Mouse (Mus musculus) megakaryocyte progenitor cell, adult 5-6 weeks (primary cell): ENCODE measurements around the gene Agbl4. TPM values are rescaled to one million over a fixed set of nuclear protein-coding genes. Genes with fewer than 3 reads are reported as not detected.

Experiments
- ATAC-seq: replicated peaks from 2 replicates; pipeline ENCODE4 v1.8.0; 2016; ENCODE audit warnings: mild to moderate bottlenecking, moderate TSS enrichment, inconsistent platforms; ENCODE audit not compliant: poor library complexity
- total RNA-seq, 2 experiments: library from RNA; stranded (forward) in 1 of 2; stranded (reverse) in 1 of 2; fragments of 157-497, 149-512 nt in 1 of 2; fragments of 200-1000 nt in 1 of 2; gene quantifications; 2 replicates each; pipeline versions ENCODE4 v1.2.3 to v1.2.4; 2015 to 2017

Agbl4 gene
- total RNA-seq, 2 experiments from 2014 or later = not detected

GRCm38 (mm10) chr4:111442435-111443238 is 1045.2 kb downstream of the Agbl4 start:
- ATAC-seq = peak; percentile 67

GRCm38 (mm10) chr4:111443906-111444615 is 1046.6 kb downstream of the Agbl4 start:
- ATAC-seq = no peak

GRCm38 (mm10) chr4:111444616-111445160 is 1047.2 kb downstream of the Agbl4 start:
- ATAC-seq = no peak

DNA sequence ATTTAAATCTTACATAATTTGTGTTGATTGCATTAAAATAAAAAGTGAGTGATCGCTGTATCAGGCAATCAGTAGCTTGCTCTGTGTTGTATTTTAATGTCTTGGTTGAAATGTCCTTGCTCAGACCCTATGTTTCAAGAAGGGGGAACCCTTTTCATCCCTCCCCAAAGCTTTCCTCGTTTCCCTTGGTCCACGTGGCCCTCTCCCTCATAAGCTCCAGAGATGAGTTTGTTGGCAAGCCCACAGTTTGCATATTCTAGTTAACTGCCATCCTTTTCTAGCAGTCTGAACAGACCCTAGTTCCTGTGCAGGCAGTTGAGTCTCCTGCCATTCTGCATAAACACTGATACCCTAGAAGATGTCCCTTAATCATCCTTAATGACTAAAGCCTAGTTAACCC is 1050.5 kb downstream of the Agbl4 start:
- no peak for ATAC-seq

- no peak for ATAC-seq
Observed at GRCm38 (mm10) chr4:111448586-111448985, 1051.1 kb downstream of the Agbl4 start.

DNA sequence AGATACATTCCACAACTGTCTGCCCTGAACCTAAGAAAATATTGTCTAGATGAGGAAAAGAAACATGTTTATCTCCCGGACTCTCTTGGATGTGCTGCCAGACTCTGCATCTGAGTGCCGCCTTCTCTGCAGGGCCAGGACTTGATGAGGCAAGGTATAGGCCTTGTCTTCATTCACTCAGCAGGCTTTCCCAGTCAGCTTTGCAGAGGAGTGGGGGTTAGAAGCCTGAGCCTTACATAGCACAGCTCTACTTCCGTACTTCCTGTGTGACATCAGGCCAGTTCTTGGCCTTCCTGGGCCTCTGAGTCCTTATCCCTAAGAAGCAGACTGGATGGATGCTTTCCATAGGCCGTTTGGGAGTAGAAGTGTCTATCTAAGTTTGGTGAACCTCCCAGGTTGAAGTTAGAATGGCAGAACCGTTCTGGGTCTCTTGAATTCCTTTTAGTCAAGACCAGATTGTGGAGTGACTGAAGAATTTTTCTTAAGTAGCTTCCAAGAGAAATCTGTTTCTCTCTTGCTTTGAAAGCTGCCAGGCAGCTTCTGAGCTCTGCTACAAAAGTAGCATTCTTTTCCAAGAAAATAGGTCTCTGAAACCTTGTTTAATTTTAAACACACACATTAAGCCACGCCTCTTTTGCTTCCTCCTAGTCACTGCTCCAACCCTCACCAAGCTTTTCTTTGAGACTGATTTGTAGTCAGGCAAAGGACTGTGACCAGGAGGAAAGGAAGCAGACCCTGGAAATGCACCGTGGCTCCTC is 1052.2 kb downstream of the Agbl4 start:
- no peak for ATAC-seq

DNA sequence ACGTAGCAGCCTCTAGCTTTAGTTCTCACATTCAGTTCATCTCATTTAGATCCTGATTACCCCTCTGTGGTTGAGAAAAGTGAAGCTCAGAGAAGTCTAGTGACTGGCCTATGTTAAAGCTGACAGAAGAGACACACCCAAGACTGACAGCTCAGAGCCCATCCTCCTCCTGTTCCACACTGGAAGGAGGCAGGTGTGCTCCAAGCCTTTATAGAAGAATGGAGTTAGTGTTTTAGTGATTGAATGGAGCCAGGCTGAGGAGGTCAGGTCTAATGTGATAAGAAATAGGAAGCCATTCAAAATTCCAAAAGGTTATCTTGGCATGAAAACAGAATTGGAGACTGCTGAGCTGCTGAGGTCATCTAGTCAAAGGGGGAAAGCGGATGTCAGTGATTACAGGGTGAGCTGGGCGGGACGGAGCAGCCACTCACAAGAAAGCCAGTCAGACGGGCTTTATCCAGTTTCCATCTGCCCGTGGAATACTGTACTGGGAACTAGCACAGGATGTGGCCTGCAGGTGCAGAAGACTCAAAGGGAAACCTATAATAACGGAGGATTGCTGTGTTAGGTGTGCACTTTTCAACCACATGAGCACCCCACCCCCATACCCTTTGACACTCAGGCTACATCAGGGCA is 1053.9 kb downstream of the Agbl4 start:
- no peak for ATAC-seq

DNA sequence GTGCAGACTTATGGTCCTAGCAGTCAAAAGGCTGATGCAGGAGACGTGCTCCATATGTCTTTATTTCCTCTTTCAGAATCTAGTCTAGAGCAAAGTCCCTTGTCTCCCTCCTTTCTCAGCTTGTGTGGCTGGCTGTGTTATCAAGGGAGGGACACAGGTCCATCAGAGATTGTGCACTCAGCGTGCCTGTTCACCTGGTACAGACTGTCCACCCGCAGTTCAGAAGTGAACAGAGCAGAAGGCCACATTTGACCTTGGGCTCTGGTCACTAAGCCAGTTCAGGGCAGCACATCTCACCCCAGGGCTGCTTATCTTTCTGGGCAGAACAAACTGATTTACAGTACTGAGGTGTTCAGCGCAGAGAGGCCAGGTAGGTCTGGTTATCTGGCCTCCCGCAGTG is 1054.7 kb downstream of the Agbl4 start:
- no peak for ATAC-seq

DNA sequence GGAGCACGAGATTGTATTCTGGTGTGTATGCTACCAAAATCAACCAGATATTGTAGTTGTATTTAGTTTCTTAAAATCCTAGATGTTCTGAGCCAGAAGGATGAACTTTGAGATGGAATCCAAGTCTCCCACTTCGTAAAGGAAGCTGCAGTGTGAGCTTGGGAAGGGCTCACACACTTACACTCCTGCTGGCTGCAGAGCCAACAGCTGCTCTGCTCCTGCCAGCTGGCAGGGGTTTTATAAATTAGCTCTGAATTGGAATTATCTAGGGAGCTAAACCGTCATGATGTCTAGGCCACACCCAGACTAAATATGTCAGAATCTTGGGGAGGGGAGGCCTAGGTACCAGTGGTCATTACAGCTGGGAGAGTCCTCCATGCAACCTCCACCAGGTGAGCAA is 1055.8 kb downstream of the Agbl4 start:
- ATAC-seq = no peak

DNA sequence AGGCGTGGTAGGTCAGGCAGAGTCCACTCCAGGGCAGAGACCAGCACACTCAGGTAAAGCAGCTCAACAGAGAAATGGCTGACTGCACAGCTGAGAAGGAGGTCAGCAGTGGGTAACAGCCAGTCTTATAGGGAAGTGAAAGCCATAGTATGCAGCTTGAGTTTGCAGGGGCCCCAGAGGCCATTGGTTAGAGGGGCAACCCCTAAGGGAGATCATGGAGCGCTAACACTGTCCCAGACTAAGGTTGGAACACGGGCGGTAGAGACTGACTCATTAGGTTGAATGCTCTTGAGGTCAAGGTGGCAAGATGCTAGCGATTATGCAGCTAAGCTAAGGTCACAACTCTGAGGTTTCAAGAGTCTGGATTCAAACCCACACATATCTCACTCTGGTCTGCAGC is 1058.2 kb downstream of the Agbl4 start:
- ATAC-seq = peak; percentile 87

- ATAC-seq = no peak
Observed at GRCm38 (mm10) chr4:111457568-111457967, 1060.1 kb downstream of the Agbl4 start.

GRCm38 (mm10) chr4:111467293-111467773 is 1069.9 kb downstream of the Agbl4 start:
- ATAC-seq = no peak

DNA sequence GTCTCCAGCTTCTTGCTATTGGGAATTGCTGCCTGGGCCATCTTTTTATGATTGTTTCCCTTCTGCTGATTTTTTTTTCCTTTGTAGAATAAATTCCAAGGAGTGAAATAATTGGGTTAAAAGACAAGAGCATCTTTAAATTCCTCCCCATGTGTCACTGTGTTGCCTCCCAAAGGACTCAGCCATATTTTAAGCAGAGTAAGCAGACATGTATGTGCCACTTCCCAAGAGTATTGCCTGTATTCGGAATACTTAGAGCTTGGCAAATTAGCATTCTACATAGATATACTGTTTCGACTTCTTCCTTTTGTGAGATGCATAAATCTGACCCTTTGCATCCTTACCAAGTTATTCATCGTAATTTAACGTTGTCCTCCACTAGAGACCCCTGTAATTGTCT is 1070.3 kb downstream of the Agbl4 start:
- no peak for ATAC-seq

DNA sequence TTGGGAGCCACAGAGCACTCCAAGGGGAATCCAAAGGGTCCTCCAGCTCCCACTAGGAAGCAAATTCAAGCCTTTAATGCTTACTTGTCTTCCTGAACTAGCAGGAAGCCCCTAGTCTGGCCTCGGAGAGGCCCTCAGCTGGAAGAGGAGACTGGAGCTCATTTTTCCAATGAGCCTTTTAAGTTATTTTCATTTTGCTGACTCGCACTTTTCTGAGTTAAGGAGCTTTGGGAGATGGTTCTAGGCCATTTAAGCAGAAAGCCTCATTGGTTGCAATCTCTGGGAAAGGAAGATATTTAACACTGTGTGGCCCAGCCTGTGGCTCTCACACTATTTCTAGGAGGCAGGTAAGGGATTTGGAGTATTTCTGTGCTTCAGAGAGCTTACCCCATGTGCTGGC is 1072.4 kb downstream of the Agbl4 start:
- no peak for ATAC-seq

GRCm38 (mm10) chr4:111471726-111472125 is 1074.3 kb downstream of the Agbl4 start:
- no peak for ATAC-seq

DNA sequence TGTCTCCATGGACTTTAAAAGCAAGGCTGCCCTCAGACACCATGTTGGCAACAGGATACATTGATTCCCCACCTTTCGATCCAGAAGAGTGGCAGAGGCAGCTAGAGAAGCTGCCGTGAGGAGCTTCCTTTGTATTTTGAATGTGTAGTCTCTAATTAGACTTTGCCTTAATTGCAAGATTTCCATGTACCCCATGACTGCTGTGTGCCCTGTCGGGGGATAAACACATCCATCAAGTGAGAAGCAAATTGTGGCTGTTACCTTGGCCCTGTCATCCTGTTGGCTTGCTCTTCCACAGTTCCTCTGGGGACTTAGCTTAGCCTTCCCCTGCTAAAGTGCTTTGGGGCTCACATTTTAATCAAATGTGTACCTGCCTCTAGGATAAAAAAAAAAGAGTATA is 1075.0 kb downstream of the Agbl4 start:
- ATAC-seq = no peak

- no peak for ATAC-seq
Observed at GRCm38 (mm10) chr4:111473014-111473413, 1075.6 kb downstream of the Agbl4 start.

- ATAC-seq = no peak
Observed at GRCm38 (mm10) chr4:111475374-111475971, 1078.0 kb downstream of the Agbl4 start.

DNA sequence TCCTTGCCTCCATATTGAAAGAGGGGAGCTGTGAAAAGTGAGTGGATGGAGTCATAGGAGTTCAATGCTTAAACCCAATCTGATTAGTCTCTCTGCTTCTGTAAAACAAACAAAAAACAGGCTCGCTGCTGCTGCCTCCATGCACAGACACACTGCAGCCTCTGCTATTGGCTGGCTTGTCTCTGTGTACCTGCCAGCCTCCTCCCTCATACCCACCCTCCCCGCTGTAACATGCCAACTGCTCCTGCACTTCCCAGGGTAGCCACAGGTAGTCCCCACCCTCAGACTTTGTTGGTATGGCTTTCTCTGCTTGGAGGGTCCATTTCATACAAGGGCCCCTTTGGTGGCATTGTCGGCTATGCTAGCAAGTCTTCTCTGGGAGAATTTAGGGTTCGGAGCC is 1080.0 kb downstream of the Agbl4 start:
- ATAC-seq = no peak

GRCm38 (mm10) chr4:111483499-111483898 is 1086.0 kb downstream of the Agbl4 start:
- ATAC-seq = no peak
